Mouse (Mus musculus): ENCODE data around the gene Cap1.

GRCm38 (mm10) chr4:122884051-122884450 lies 1.8 kb downstream of the Cap1 start:
- TF ChIP-seq CTCF (IDR thresholded peaks at IDR 0.05; ENCODE audit: extremely low read depth, insufficient read depth, low read length) (no peak), POLR2A (IDR thresholded peaks at IDR 0.05; ENCODE audit: extremely low read depth, insufficient read depth, low read length) (no peak)
